Mouse (Mus musculus) neural tube, embryonic 11.5 days (tissue): ENCODE results near the gene Fxn. TPM values are rescaled to one million over a fixed set of nuclear protein-coding genes. Genes with fewer than 3 reads are reported as not detected.

Experiments used
- ATAC-seq: fragments of 200-750 bp; cut with Nextera tagmentation; 2 replicates; pipeline ENCODE4 v1.8.0; 2017; ENCODE audit warnings: moderate number of reproducible peaks, mild to moderate bottlenecking, moderate TSS enrichment, moderate library complexity; ENCODE audit not compliant: insufficient read depth, low FRiP score, low TSS enrichment
- DNase-seq: peaks from one replicate; pipeline ENCODE4 v3.0.0-alpha.2; 2015; ENCODE audit warnings: low spot score
- H3K27ac ChIP-seq: fragments of 300-500 bp; sonication (generic); 2 replicates; pipeline ENCODE4 v1.5.1; 2014; ENCODE audit warnings: low read depth, mild to moderate bottlenecking, low read length
- H3K27me3 ChIP-seq: fragments of 300-500 bp; sonication (generic); 2 replicates; pipeline ENCODE4 v1.6.1; 2014; ENCODE audit warnings: mild to moderate bottlenecking, low read length, mixed read lengths; ENCODE audit not compliant: control insufficient read depth, insufficient read depth
- H3K36me3 ChIP-seq: fragments of 300-500 bp; sonication (generic); 2 replicates; pipeline ENCODE4 v1.6.1; 2014; ENCODE audit warnings: mild to moderate bottlenecking, low read length, moderate library complexity, mixed read lengths; ENCODE audit not compliant: control insufficient read depth, insufficient read depth
- H3K4me1 ChIP-seq: fragments of 300-500 bp; sonication (generic); 2 replicates; pipeline ENCODE4 v1.6.1; 2014; ENCODE audit warnings: low read length, mixed read lengths; ENCODE audit not compliant: control insufficient read depth, insufficient read depth
- H3K4me2 ChIP-seq: fragments of 300-500 bp; sonication (generic); 2 replicates; pipeline ENCODE4 v1.6.1; 2014; ENCODE audit warnings: low read depth, mild to moderate bottlenecking, moderate library complexity
- H3K4me3 ChIP-seq: fragments of 300-500 bp; sonication (generic); 2 replicates; pipeline ENCODE4 v1.5.1; 2014; ENCODE audit warnings: low read depth, low read length
- H3K9ac ChIP-seq: fragments of 300-500 bp; sonication (generic); 2 replicates; pipeline ENCODE4 v1.6.1; 2014; ENCODE audit warnings: mild to moderate bottlenecking, low read length
- H3K9me3 ChIP-seq: fragments of 300-500 bp; sonication (generic); 2 replicates; pipeline ENCODE4 v1.6.1; 2016; ENCODE audit warnings: low read length; ENCODE audit not compliant: control insufficient read depth
- WGBS: fragments of 180-500 bp; shearing (Covaris S2); extraction: QIAGEN DNeasy Blood & Tissue Kit; methylation state at CpG from one replicate; pipeline ENCODE4 v1.1.7; 2014; 5-methylcytosine and 5-hydroxymethylcytosine counted together
- polyA plus RNA-seq: library from polyadenylated mRNA; unstranded; fragments of >200 nt; fragmentation: Nextera tagmentation; extraction: Ambion mirVana; gene quantifications from 2 replicates; pipeline ENCODE4 v1.2.1, GENCODE M21; 2014

Gene Fxn
- polyA plus RNA-seq, 1 experiment from 2014 or later = 47.6 TPM

GRCm38 (mm10) chr19:24307271-24308221 lies 27.1 kb upstream of the Fxn start:
- no peak overlapping the region for H3K4me2 ChIP-seq
- no peaks in the 10 kb centered on the region for H3K9me3 ChIP-seq
- no peak overlapping the region for H3K9ac ChIP-seq
- ATAC-seq = no peak
- no peak for DNase-seq
- no peaks in the 10 kb centered on the region for H3K36me3 ChIP-seq
- peaks cover 8% of the 10 kb centered on the region; the same call in 1 of the 2 replicates for H3K4me1 ChIP-seq
- H3K27me3 ChIP-seq = no peaks in the 10 kb centered on the region
- no peak overlapping the region for H3K27ac ChIP-seq
- WGBS = 65% methylated on average over 13 of the region's 13 CpGs
- H3K4me3 ChIP-seq = no peak overlapping the region

- no peak for DNase-seq
- H3K9ac ChIP-seq = no peak overlapping the region
- no peaks in the 10 kb centered on the region for H3K36me3 ChIP-seq
- H3K9me3 ChIP-seq = no peaks in the 10 kb centered on the region
- no peak overlapping the region for H3K4me2 ChIP-seq
- H3K27ac ChIP-seq = no peak overlapping the region
- H3K4me3 ChIP-seq = no peak overlapping the region
- ATAC-seq = no peak
- H3K4me1 ChIP-seq = peaks cover 11% of the 10 kb centered on the region; the same call in 1 of the 2 replicates
- H3K27me3 ChIP-seq = no peaks in the 10 kb centered on the region
- 89% methylated on average over 5 of the region's 5 CpGs for WGBS
These were observed 25.9 kb upstream of the Fxn start for GRCm38 (mm10) chr19:24306351-24306750.

- no peak overlapping the region for H3K4me2 ChIP-seq
- H3K27me3 ChIP-seq = no peaks in the 10 kb centered on the region
- WGBS = 47% methylated on average over 10 of the region's 10 CpGs
- DNase-seq = no peak
- H3K9me3 ChIP-seq = no peaks in the 10 kb centered on the region
- ATAC-seq = no peak
- no peak overlapping the region for H3K4me3 ChIP-seq
- H3K4me1 ChIP-seq = 0 out of 2 replicates have a peak, but pooled peaks cover 3% of the 10 kb centered on the region
- H3K27ac ChIP-seq = no peak overlapping the region
- H3K36me3 ChIP-seq = no peaks in the 10 kb centered on the region
- H3K9ac ChIP-seq = no peak overlapping the region
These were observed 21.8 kb upstream of the Fxn start for GRCm38 (mm10) chr19:24302198-24302597.

GRCm38 (mm10) chr19:24301768-24302148 lies 21.4 kb upstream of the Fxn start:
- DNase-seq (no peak), ATAC-seq (no peak)
- Histone ChIP-seq H3K36me3 (no peaks in the 10 kb centered on the region), H3K4me2 (no peak overlapping the region), H3K4me1 (0 out of 2 replicates have a peak, but pooled peaks cover 3% of the 10 kb centered on the region), H3K9me3 (no peaks in the 10 kb centered on the region), H3K27ac (no peak overlapping the region), H3K27me3 (no peaks in the 10 kb centered on the region), H3K9ac (no peak overlapping the region), H3K4me3 (no peak overlapping the region)
- 20% methylated on average over 5 of the region's 5 CpGs for WGBS

GRCm38 (mm10) chr19:24300994-24301767 lies 20.8 kb upstream of the Fxn start:
- 0 out of 2 replicates have a peak overlapping the region, but pooled peaks have one; percentile 16 for H3K9ac ChIP-seq
- 8% methylated on average over 9 of the region's 9 CpGs for WGBS
- H3K27me3 ChIP-seq = no peaks in the 10 kb centered on the region

GRCm38 (mm10) chr19:24293537-24293936 lies 13.1 kb upstream of the Fxn start:
- H3K27me3 ChIP-seq = no peaks in the 10 kb centered on the region
- no peak overlapping the region for H3K4me2 ChIP-seq
- DNase-seq = no peak
- 83% methylated on average over 5 of the region's 5 CpGs for WGBS
- H3K4me1 ChIP-seq = peaks cover under 1% of the 10 kb centered on the region; the same call in 1 of the 2 replicates
- H3K9ac ChIP-seq = no peak overlapping the region
- H3K4me3 ChIP-seq = no peak overlapping the region
- no peak for ATAC-seq
- H3K9me3 ChIP-seq = no peaks in the 10 kb centered on the region
- no peaks in the 10 kb centered on the region for H3K36me3 ChIP-seq
- no peak overlapping the region for H3K27ac ChIP-seq

More at GRCm38 (mm10) chr19:24300994-24301767, 20.8 kb upstream of the Fxn start:
- DNase-seq (peak; percentile 81), ATAC-seq (peak; percentile 85)
- peak overlapping the region; percentile 44 for H3K4me2 ChIP-seq
- H3K9me3 ChIP-seq = no peaks in the 10 kb centered on the region
- H3K36me3 ChIP-seq = no peaks in the 10 kb centered on the region
- H3K27ac ChIP-seq = no peak overlapping the region
- H3K4me3 ChIP-seq = 0 out of 2 replicates have a peak overlapping the region, but pooled peaks have one; percentile 3
- H3K4me1 ChIP-seq = 0 out of 2 replicates have a peak, but pooled peaks cover 3% of the 10 kb centered on the region

- Histone ChIP-seq H3K9ac (no peak overlapping the region), H3K27me3 (no peaks in the 10 kb centered on the region), H3K4me2 (no peak overlapping the region), H3K27ac (no peak overlapping the region), H3K36me3 (no peaks in the 10 kb centered on the region), H3K4me1 (peaks cover 8% of the 10 kb centered on the region), H3K4me3 (no peak overlapping the region), H3K9me3 (no peaks in the 10 kb centered on the region)
- 58% methylated on average over 4 of the region's 4 CpGs for WGBS
- peak; percentile 37 for DNase-seq
- ATAC-seq = no peak
These were observed 3.8 kb upstream of the Fxn start for GRCm38 (mm10) chr19:24284187-24284586.

- no peaks in the 10 kb centered on the region for H3K27me3 ChIP-seq
- no peaks in the 10 kb centered on the region for H3K36me3 ChIP-seq
- DNase-seq (no peak), ATAC-seq (no peak)
- H3K4me1 ChIP-seq = peaks cover 9% of the 10 kb centered on the region; the same call in 1 of the 2 replicates
- H3K27ac ChIP-seq = no peak overlapping the region
- no peaks in the 10 kb centered on the region for H3K9me3 ChIP-seq
- H3K4me2 ChIP-seq = no peak overlapping the region
- no peak overlapping the region for H3K4me3 ChIP-seq
- no peak overlapping the region for H3K9ac ChIP-seq
- WGBS = 71% methylated on average over 7 of the region's 7 CpGs
These were observed 1.0 kb upstream of the Fxn start for GRCm38 (mm10) chr19:24281288-24281980.
